Mouse (Mus musculus) lung, postnatal 0 days (tissue): ENCODE measurements at regions not wholly inside any gene's neighbourhood (a gene's known extent, or its start where the extent isn't known, plus 50 kb on each side); places are given as distances from the start of the nearest gene placed in this dataset.
A peak's percentile ranks its signal among the peaks of the same experiment; 100 is the strongest.

Experiments used
- ATAC-seq: fragments of 200-750 bp; cut with Nextera tagmentation; 2 replicates; pipeline ENCODE4 v1.8.0; 2017; ENCODE audit warnings: moderate library complexity
- DNase-seq: peaks from one replicate; pipeline ENCODE4 v3.0.0-alpha.2; 2016; ENCODE audit warnings: low spot score
- H3K27ac ChIP-seq: fragments of 300-500 bp; sonication (generic); 2 replicates; pipeline ENCODE4 v1.5.1; 2014; ENCODE audit warnings: antibody characterized with exemption, mild to moderate bottlenecking, low read length, mixed read lengths
- H3K27me3 ChIP-seq: fragments of 300-500 bp; sonication (generic); replicated peaks from 2 replicates; pipeline ENCODE4 v1.6.1; 2014; ENCODE audit warnings: low read length, mixed read lengths; ENCODE audit not compliant: insufficient read depth
- H3K36me3 ChIP-seq: fragments of 300-500 bp; sonication (generic); 2 replicates; pipeline ENCODE4 v1.6.1; 2014; ENCODE audit warnings: low read length, mixed read lengths; ENCODE audit not compliant: insufficient read depth
- H3K4me1 ChIP-seq: fragments of 300-500 bp; sonication (generic); 2 replicates; pipeline ENCODE4 v1.6.1; 2014; ENCODE audit warnings: antibody characterized with exemption, low read depth, low read length, mixed read lengths; ENCODE audit not compliant: insufficient read depth
- H3K4me2 ChIP-seq: fragments of 300-500 bp; sonication (generic); replicated peaks from 2 replicates; pipeline ENCODE4 v1.6.1; 2014; ENCODE audit warnings: low read depth, mild to moderate bottlenecking, low read length, moderate library complexity, mixed read lengths
- H3K4me3 ChIP-seq: fragments of 300-500 bp; sonication (generic); 2 replicates; pipeline ENCODE4 v1.5.1; 2014; ENCODE audit warnings: low read depth, low read length
- H3K9ac ChIP-seq: fragments of 300-500 bp; sonication (generic); replicated peaks from 2 replicates; pipeline ENCODE4 v1.6.1; 2014; ENCODE audit warnings: low read depth, mild to moderate bottlenecking
- H3K9me3 ChIP-seq: fragments of 300-500 bp; sonication (generic); 2 replicates; pipeline ENCODE4 v1.6.1; 2016; ENCODE audit warnings: low read length, mixed read lengths
- CTCF ChIP-seq: IDR thresholded peaks from 2 replicates; pipeline ENCODE4 v1.5.1; 2016; ENCODE audit warnings: antibody characterized with exemption, mild to moderate bottlenecking
- EP300 ChIP-seq: IDR thresholded peaks from 2 replicates; pipeline ENCODE4 v1.6.1; 2016; ENCODE audit warnings: antibody characterized with exemption, mild to moderate bottlenecking, control low read depth
- WGBS: fragments of 180-500 bp; shearing (Covaris S2); extraction: QIAGEN DNeasy Blood & Tissue Kit; methylation state at CpG from one replicate; pipeline ENCODE4 v1.1.7; 2014; 5-methylcytosine and 5-hydroxymethylcytosine counted together

- H3K4me1 ChIP-seq, result peaks cover 6% of the 10 kb centered on the region
- DNase-seq (no peak), ATAC-seq (no peak)
- 85% methylated on average over 5 of the region's 5 CpGs for WGBS
- H3K9ac ChIP-seq, result no peak overlapping the region
- H3K9me3 ChIP-seq, result no peaks in the 10 kb centered on the region
- H3K36me3 ChIP-seq, result no peaks in the 10 kb centered on the region
- H3K27me3 ChIP-seq, result no peaks in the 10 kb centered on the region
- no peak overlapping the region for H3K4me2 ChIP-seq
- TF ChIP-seq EP300, result no peak
- no peak for TF ChIP-seq CTCF
- H3K27ac ChIP-seq, result no peak overlapping the region
- H3K4me3 ChIP-seq, result no peak overlapping the region
Measured at GRCm38 (mm10) chr17:4867083-4867482, 127.0 kb upstream of the Arid1b start.

DNA sequence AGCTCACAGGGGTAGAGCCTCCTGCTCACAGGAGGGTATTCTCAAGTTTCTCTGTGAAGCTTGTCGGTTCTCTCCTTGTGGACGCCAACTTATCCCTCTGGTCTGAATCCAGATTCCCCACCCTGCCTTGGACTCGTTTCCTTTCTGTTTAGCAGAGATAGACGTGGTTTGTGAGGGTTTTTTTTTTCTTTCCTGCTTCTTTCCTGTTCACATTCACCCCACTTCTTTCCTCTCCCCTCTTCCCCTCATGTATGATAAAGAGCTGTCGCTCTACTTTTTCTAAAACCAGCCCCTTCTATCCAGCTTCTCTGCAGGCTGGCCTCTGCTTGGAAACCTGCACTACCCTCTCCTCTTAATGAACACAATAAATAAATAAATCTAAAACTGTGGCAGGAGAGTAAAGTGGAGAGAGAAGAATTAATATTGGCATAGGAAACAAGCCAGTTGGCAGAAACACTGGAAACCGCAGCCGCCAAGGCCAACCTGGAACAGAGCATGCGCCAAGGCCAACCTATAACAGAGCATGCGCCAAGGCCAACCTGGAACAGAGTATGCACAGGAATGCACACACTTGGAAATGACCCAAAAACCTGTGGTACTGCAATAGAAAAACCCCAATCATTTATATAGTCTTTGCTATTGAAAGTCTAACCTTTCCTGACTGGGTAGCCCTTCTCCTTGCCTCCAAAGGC, 126.2 kb upstream of the Arid1b start:
- no peaks in the 10 kb centered on the region for H3K36me3 ChIP-seq
- no peak overlapping the region for H3K4me3 ChIP-seq
- no peak overlapping the region for H3K9ac ChIP-seq
- ATAC-seq, result peak; percentile 84
- H3K27ac ChIP-seq, result no peak overlapping the region
- H3K9me3 ChIP-seq, result no peaks in the 10 kb centered on the region
- peak; percentile 71 for DNase-seq
- H3K4me1 ChIP-seq, result peaks cover 6% of the 10 kb centered on the region
- TF ChIP-seq CTCF (no peak), EP300 (no peak)
- H3K4me2 ChIP-seq, result no peak overlapping the region
- 49% methylated on average over 9 of the region's 9 CpGs for WGBS
- H3K27me3 ChIP-seq, result no peaks in the 10 kb centered on the region

- TF ChIP-seq CTCF (no peak), EP300 (no peak)
- Histone ChIP-seq H3K27me3 (no peaks in the 10 kb centered on the region), H3K9ac (no peak overlapping the region), H3K4me1 (peaks cover 6% of the 10 kb centered on the region), H3K4me2 (no peak overlapping the region), H3K9me3 (no peaks in the 10 kb centered on the region), H3K4me3 (no peak overlapping the region), H3K36me3 (no peaks in the 10 kb centered on the region), H3K27ac (no peak overlapping the region)
- peak; percentile 40 for DNase-seq
- WGBS, result 77% methylated on average over 10 of the region's 10 CpGs
- ATAC-seq, result peak; percentile 42; the same call in 1 of the 2 replicates
Measured at GRCm38 (mm10) chr17:4868446-4868825, 125.7 kb upstream of the Arid1b start.

- ATAC-seq, result no peak
- 60% methylated on average over 5 of the region's 5 CpGs for WGBS
- Histone ChIP-seq H3K9me3 (no peaks in the 10 kb centered on the region), H3K27me3 (no peaks in the 10 kb centered on the region), H3K4me3 (no peak overlapping the region), H3K27ac (no peak overlapping the region), H3K4me2 (no peak overlapping the region), H3K9ac (no peak overlapping the region), H3K36me3 (no peaks in the 10 kb centered on the region), H3K4me1 (peaks cover 6% of the 10 kb centered on the region)
- TF ChIP-seq EP300 (no peak), CTCF (no peak)
- no peak for DNase-seq
Measured at GRCm38 (mm10) chr17:4868861-4869260, 125.3 kb upstream of the Arid1b start.

- H3K27ac ChIP-seq, result no peak overlapping the region
- ATAC-seq, result no peak
- peaks cover 1% of the 10 kb centered on the region; the same call in 1 of the 2 replicates for H3K4me1 ChIP-seq
- H3K9me3 ChIP-seq, result no peaks in the 10 kb centered on the region
- no peaks in the 10 kb centered on the region for H3K36me3 ChIP-seq
- no peaks in the 10 kb centered on the region for H3K27me3 ChIP-seq
- TF ChIP-seq EP300 (no peak), CTCF (no peak)
- no peak overlapping the region for H3K9ac ChIP-seq
- no peak for DNase-seq
- no peak overlapping the region for H3K4me3 ChIP-seq
- H3K4me2 ChIP-seq, result no peak overlapping the region
- WGBS, result 68% methylated on average over 2 of the region's 2 CpGs
Measured at GRCm38 (mm10) chr17:4871267-4871666, 122.9 kb upstream of the Arid1b start.

DNA sequence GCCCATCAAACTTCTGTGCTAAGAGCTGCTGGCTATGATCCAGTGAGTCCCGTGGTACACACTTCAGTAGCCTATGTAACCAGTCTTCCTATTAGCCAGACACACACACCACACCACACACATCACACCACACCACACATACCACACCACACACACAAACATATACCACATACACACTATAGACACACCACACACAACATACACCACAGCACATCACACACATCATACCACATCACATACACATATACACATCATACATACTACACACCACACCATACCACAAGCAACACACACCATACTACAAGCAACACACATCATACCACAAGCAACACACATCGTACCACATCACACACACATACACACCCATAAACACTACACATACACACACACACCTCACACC, 119.7 kb upstream of the Arid1b start:
- DNase-seq (no peak), ATAC-seq (no peak)
- Histone ChIP-seq H3K9ac (no peak overlapping the region), H3K27me3 (no peaks in the 10 kb centered on the region), H3K27ac (no peak overlapping the region), H3K4me1 (no peaks in the 10 kb centered on the region), H3K36me3 (no peaks in the 10 kb centered on the region), H3K9me3 (no peaks in the 10 kb centered on the region), H3K4me3 (no peak overlapping the region), H3K4me2 (no peak overlapping the region)
- WGBS, result 85% methylated on average over 2 of the region's 2 CpGs
- TF ChIP-seq EP300 (no peak), CTCF (no peak)
